Mouse (Mus musculus) skeletal muscle tissue, adult 2 months (tissue): ENCODE measurements around the gene Dusp7.

ENCODE experiments used
- DNase-seq: peaks from one replicate; pipeline ENCODE4 v3.0.0-alpha.2; 2012; ENCODE audit warnings: low read depth, low spot score

Gene Dusp7

DNA sequence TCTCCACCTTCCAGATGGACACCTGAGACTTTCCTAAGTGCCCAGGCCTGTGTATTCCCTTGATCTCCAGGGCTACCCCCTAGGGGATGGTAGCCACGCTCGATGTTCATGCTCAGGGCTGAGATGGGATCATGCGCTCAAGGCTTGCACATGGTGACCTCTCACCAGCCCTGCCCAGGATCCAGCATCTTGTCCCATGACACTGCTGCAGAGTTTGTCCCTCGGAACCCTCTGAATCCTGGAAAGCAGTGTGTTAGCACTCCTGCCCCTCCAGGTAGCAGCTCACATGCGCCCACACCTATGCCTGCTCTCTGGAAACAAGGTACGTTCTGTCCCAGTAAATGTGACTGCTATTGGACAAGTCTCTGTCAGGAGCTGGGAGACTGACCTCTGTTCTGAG is 13.6 kb upstream of the Dusp7 start:
- DNase-seq = no peak

DNA sequence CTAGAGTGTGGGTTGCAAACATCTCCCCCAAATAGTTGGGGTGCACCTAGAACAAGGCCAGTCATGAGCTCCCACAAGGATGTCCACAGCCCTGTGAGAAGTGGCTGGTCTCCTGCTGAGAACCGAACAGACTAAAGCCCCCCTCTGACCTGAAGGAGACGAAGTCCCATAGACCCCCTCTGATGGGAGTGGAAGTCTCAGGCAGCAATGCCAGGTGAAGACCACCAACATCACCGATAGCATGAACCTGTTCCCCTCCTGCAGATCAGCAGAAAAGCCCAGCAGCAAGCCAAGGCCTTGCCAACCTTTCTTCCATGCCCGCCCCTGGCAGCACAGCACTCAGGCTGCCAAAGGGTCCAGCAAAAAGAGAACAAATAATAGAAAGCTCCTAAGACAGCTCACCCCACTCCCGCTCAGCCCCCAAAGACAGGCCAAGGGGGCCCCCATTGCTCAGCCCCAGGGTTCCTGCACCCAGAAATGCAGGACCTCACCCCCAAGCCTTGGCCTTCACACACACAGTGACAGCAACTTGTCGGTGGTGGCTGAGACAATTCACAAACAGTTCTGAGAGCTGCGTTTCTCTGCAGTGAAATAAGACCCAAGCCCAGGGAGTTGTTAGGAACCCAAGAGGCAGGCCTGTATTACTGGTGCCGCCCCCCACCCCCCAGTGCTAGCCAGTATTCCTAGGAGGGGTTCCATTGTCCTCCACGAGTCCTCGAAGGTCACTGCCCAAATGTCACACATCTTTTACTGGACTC is 13.0 kb upstream of the Dusp7 start:
- no peak for DNase-seq

DNA sequence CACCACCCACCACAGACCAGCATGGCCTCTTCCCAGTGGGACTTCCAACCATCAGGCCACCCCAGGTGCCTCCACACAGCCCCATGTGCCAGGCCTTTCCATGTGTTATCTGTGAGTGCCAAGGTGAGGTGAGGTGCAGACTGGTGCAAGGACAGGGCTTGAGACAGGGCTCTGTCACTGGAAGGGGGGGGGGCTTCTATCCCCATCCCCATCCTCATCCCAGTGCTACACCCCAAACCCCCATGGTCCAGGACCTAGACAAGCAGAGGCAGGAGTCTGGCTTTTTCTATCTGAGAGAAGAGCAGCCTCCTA is 12.5 kb upstream of the Dusp7 start:
- DNase-seq = no peak

- no peak for DNase-seq
These were observed 12.0 kb upstream of the Dusp7 start for GRCm38 (mm10) chr9:106356323-106356844.

DNA sequence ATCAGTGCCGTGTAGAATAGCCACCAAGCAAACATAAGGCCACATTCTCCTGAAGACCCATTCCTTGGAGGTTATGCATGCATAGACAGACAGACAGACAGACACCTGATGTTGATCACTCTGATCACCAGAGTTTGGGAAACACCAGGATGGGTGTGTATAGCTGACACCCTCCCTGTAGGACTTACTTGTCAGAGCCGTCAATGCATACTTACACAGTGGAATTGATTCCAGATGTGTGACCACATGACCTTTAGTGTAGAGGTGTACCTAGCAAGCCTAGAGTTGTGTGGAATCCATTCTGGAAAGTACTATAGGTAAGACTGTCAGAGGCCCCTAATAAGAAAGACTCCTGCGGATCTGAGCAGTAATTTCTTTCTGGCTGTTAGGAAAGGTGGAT is 11.3 kb upstream of the Dusp7 start:
- DNase-seq = no peak

GRCm38 (mm10) chr9:106359297-106359696 is 9.1 kb upstream of the Dusp7 start:
- no peak for DNase-seq

GRCm38 (mm10) chr9:106361140-106361539 is 7.3 kb upstream of the Dusp7 start:
- no peak for DNase-seq

- no peak for DNase-seq
These were observed 3.1 kb upstream of the Dusp7 start for GRCm38 (mm10) chr9:106365333-106365732.

DNA sequence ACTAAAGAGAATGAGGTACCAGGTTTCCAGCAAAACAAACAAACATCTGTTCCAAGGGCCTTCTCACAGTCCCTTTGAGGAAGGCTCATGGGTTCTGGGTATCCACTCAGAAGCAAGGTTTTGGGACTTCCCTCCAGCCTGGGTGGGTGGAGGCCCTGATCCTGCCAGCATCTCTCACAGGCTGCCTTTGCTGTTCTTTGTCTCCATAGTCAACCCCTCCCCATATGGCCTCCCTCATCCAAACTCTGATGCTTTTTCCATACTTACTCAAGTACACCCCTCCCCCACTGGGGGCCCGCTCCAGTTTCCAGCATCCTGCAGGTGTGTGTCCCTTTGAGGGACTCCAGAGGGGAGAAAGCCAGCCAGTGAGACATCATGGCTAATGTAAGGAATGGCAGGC is 2.2 kb upstream of the Dusp7 start:
- no peak for DNase-seq

- DNase-seq = no peak
These were observed 1.4 kb upstream of the Dusp7 start for GRCm38 (mm10) chr9:106367001-106367400.

- DNase-seq = peak; percentile 98
These were observed 780 bp upstream of the Dusp7 start for GRCm38 (mm10) chr9:106367592-106368111.

DNA sequence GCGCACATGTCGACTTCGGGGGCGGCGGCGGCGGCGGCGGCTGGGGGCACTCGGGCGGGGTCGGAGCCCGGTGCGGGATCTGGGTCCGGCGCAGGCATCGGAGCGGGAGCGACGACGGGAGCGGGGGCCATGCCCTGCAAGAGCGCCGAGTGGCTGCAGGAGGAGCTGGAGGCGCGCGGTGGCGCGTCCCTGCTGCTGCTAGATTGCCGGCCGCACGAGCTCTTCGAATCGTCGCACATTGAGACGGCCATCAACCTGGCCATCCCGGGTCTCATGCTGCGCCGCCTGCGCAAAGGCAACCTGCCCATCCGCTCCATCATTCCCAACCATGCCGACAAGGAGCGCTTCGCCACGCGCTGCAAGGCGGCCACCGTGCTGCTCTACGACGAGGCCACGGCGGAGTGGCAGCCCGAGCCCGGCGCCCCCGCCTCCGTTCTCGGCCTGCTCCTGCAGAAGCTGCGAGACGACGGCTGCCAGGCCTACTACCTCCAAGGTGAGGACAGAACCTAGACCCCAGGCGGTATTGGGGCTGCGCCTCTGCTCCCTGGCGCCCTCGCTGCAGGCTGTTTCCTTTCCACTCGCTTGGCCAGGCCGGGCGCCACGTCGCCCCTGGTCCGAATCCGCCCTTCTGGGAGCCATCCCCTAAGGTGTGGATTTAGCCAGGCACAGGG is 534 bp downstream of the Dusp7 start:
- peak; percentile 68 for DNase-seq

GRCm38 (mm10) chr9:106369801-106370485 is 1.5 kb downstream of the Dusp7 start:
- DNase-seq = no peak

- no peak for DNase-seq
These were observed 2.4 kb downstream of the Dusp7 start for GRCm38 (mm10) chr9:106370620-106371383.

DNA sequence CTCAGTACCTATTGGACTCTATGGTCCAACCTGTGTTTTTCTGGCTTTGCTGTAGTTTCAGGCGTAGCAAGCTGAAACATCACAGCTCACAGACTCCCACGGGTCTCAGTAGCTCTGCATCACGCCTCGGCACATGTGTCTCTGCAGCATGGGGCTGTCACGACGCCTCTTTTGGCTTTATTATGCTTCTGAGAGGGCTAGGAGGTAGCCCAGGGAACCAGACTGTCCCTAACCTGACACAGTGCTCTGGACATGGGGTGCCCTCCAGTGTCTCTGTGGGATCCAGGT is 2.9 kb downstream of the Dusp7 start:
- no peak for DNase-seq

DNA sequence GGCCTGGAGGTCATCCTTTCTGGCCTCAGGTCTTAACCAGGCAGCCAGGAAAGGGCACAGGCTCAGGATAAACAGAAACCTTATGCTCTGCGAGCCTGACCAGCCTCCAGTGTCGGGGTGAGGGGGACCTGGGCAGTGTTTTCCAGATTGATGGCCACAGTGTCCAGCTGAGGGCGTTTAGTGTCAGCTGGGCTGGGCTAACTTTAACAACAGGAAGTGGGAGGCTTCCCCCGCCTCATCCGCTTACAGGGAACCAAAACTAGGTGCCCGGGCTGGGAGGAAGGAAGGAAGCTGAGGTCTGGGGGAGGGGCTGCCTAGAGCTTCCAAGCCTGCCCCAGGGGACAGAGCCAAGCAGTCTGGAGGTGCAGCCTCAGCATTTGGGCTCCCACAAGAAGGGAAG is 3.3 kb downstream of the Dusp7 start:
- peak; percentile 93 for DNase-seq

DNA sequence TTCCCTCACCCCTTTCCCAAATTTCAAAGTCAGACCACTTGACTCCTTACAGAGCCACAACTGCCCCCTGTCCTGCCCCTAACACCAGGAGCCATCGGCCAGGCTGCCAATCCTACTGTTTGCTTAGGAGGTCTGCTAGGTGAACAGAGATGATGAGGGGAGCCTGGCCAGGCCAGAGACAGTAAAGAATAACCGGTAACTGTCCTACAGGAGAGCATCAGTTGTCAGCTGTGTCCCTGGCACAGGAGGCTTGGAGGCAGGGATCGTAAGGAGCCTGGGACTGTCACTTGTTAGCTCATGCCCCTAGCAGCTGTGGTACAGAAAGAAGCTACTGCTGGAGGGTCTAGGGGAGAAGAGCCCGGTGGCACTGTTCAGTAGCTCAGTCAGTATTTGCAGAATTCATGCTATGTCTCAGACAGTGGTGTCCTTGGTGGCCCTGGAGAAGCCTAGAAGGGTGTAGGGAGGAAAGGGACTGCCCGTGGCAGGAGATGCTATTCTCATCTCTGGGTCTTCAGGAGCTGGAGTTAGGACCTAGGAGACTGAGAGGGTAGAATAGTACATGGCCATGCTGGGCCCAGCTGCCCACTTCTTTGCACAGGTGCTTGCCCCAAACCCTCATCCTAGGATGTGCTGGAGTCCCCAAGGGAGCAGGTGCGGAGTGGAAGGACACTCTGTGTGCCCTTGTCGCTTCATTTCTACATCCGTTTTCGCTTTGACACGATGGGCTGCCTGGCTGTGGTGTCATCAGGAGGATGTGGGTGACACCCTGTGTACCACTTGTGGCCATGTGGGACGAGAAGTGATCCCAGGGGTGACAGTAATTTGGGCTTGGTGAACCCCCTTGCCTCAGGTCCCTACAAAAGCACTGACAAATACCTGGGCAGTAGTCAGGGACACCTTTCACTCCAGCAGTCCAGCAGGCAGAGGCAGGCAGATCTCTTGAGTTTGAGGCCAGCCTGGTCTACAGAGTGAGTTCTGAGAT is 4.3 kb downstream of the Dusp7 start:
- no peak for DNase-seq

GRCm38 (mm10) chr9:106373973-106374372 is 5.5 kb downstream of the Dusp7 start:
- no peak for DNase-seq

DNA sequence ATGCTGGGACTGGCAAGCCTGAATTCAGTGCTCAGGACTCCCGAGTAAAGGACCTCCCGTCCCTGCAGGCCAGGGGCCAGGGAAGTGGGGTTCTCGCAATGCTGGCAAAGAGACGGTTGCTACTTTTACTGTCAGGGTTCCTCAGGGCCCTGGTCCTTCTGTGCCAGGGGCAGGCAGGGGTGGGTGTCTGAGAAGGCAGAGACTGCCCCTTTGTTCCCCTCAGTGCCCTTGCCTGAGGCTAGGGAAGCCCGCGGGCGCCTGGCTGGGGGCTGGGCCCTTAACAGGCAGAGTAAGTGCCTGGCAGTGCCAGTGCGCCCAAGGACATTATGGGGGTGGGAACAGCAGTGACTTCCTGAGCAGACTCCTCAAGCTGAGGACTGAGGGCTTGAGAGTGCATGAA is 8.8 kb downstream of the Dusp7 start:
- DNase-seq = no peak

GRCm38 (mm10) chr9:106378045-106378444 is 9.6 kb downstream of the Dusp7 start:
- DNase-seq = no peak

DNA sequence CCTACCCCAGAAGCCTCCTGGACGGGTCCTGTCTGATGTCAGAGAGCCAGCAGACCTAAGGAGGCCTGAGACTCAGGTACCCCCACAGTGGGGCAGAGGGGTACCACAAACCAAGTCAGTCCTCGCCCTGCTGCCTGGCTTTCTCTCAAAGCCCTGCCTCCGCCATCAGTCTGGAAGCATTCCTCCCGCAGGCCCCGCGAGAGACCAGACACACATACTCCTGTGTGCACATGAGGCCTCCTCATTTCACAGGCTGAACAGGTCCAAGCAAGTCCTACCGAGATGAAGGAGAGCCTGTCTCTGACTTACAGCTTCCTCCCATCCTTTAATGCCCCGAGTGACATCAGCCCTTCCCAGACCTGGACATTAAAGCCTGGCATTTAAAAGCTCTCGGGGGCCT is 10.3 kb downstream of the Dusp7 start:
- no peak for DNase-seq
